Mouse (Mus musculus) limb, embryonic 14.5 days (tissue): ENCODE measurements around the gene Runx1. TPM values are rescaled to one million over a fixed set of nuclear protein-coding genes. Genes with fewer than 3 reads are reported as not detected.

Experiments
- ATAC-seq: fragments of 200-750 bp; cut with Nextera tagmentation; 2 replicates; pipeline ENCODE4 v1.8.0; 2017; ENCODE audit warnings: low read depth, moderate number of reproducible peaks, moderate TSS enrichment; ENCODE audit not compliant: low FRiP score
- DNase-seq: peaks from one replicate; pipeline ENCODE4 v3.0.0-alpha.2; 2015; ENCODE audit warnings: low spot score
- H3K27ac ChIP-seq: fragments of 300-500 bp; sonication (generic); replicated peaks from 2 replicates; pipeline ENCODE4 v1.5.1; 2014; ENCODE audit warnings: low read depth, mild to moderate bottlenecking, low read length, moderate library complexity, mixed read lengths
- H3K27me3 ChIP-seq: fragments of 300-500 bp; sonication (generic); 2 replicates; pipeline ENCODE4 v1.6.1; 2014; ENCODE audit warnings: low read length, mixed read lengths; ENCODE audit not compliant: control insufficient read depth, insufficient read depth
- H3K36me3 ChIP-seq: fragments of 300-500 bp; sonication (generic); 2 replicates; pipeline ENCODE4 v1.6.1; 2014; ENCODE audit warnings: mild to moderate bottlenecking, low read length, moderate library complexity, mixed read lengths; ENCODE audit not compliant: control insufficient read depth, insufficient read depth
- H3K4me1 ChIP-seq: fragments of 300-500 bp; sonication (generic); 2 replicates; pipeline ENCODE4 v1.6.1; 2014; ENCODE audit warnings: antibody characterized with exemption, low read length, mixed read lengths; ENCODE audit not compliant: control insufficient read depth, insufficient read depth
- H3K4me2 ChIP-seq: fragments of 300-500 bp; sonication (generic); replicated peaks from 2 replicates; pipeline ENCODE4 v1.6.1; 2014; ENCODE audit warnings: low read depth, mild to moderate bottlenecking, low read length, moderate library complexity; ENCODE audit not compliant: severe bottlenecking
- H3K4me3 ChIP-seq: fragments of 300-500 bp; sonication (generic); replicated peaks from 2 replicates; pipeline ENCODE4 v1.5.1; 2014; ENCODE audit warnings: low read length
- H3K9ac ChIP-seq: fragments of 300-500 bp; sonication (generic); 2 replicates; pipeline ENCODE4 v1.6.1; 2014; ENCODE audit warnings: mild to moderate bottlenecking, low read depth, low read length, moderate library complexity; ENCODE audit not compliant: severe bottlenecking
- H3K9me3 ChIP-seq: fragments of 300-500 bp; sonication (generic); 2 replicates; pipeline ENCODE4 v1.6.1; 2016; ENCODE audit warnings: low read length; ENCODE audit not compliant: control insufficient read depth
- POLR2A ChIP-seq: fragments of 200-500 bp; IDR thresholded peaks from 2 replicates; pipeline ENCODE4 v1.8.0; 2012; ENCODE audit warnings: inconsistent platforms, mild to moderate bottlenecking, moderate library complexity, borderline replicate concordance; ENCODE audit not compliant: insufficient read depth, insufficient read length; ENCODE audit errors: extremely low read depth
- WGBS: fragments of 180-500 bp; shearing (Covaris S2); extraction: QIAGEN DNeasy Blood & Tissue Kit; methylation state at CpG from one replicate; pipeline ENCODE4 v1.1.7; 2014; 5-methylcytosine and 5-hydroxymethylcytosine counted together
- polyA plus RNA-seq, 2 experiments: library from polyadenylated mRNA; depleted of rRNA in 1 of 2; stranded (reverse) in 1 of 2; unstranded in 1 of 2; fragments of >200 nt; fragmentation: Nextera tagmentation in 1 of 2; extraction: Ambion mirVana in 1 of 2; gene quantifications; 2 replicates each; pipeline versions ENCODE4 v1.2.1 to v1.2.3; 2012 to 2014

The Runx1 gene
- polyA plus RNA-seq, 2 experiments: 5.2 to 5.5 TPM

DNA sequence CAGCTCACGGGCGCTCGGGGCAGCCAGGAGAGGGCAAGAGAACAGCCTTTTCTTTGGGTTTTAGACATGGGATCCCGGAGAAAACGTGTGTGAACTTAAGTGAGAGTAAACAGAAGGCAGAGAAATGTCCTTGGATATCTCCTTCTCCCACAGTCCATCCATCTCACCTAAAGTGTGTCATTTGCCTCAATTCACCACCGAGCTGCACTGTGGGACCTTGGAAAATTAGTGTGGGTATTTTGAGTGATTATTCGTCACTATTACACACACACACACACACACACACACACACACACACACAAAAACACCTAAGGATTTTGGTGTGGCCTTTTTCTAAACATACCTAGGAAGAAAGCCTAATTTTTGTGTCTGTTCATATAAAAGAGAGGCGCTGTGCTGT lies 183.7 kb downstream of the Runx1 start:
- H3K9me3 ChIP-seq: no peaks in the 10 kb centered on the region
- no peak overlapping the region for H3K4me2 ChIP-seq
- H3K4me3 ChIP-seq: no peak overlapping the region
- no peak for TF ChIP-seq POLR2A
- ATAC-seq (no peak), DNase-seq (no peak)
- no peaks in the 10 kb centered on the region for H3K36me3 ChIP-seq
- WGBS: 84% methylated on average over 8 of the region's 8 CpGs
- H3K9ac ChIP-seq: no peak overlapping the region
- no peak overlapping the region for H3K27ac ChIP-seq
- H3K4me1 ChIP-seq: peaks cover 28% of the 10 kb centered on the region
- no peaks in the 10 kb centered on the region for H3K27me3 ChIP-seq

DNA sequence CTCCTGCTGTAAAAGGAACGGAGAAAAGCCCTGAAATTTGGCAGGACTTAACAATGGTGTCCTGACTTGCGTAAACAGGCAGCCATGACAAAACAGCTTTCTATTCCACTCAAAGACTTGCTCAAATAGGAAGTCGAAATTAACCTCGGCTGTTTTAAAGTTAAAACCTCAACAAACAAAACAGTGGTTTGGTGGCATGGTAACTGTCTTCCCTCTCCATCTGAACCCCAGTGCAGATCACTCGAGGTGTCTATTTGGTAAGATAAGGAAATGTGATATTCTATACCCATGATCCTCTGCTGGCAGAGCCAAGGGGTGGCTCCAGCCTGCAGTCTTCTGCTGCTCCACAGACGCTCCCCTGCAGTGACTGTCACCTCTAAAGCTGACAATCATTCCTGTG lies 184.9 kb downstream of the Runx1 start:
- H3K4me3 ChIP-seq: no peak overlapping the region
- no peaks in the 10 kb centered on the region for H3K36me3 ChIP-seq
- H3K9ac ChIP-seq: no peak overlapping the region
- peaks cover 18% of the 10 kb centered on the region for H3K4me1 ChIP-seq
- H3K4me2 ChIP-seq: no peak overlapping the region
- no peak for TF ChIP-seq POLR2A
- 76% methylated on average over 6 of the region's 6 CpGs for WGBS
- no peak for DNase-seq
- H3K9me3 ChIP-seq: no peaks in the 10 kb centered on the region
- no peak for ATAC-seq
- no peaks in the 10 kb centered on the region for H3K27me3 ChIP-seq
- no peak overlapping the region for H3K27ac ChIP-seq

DNA sequence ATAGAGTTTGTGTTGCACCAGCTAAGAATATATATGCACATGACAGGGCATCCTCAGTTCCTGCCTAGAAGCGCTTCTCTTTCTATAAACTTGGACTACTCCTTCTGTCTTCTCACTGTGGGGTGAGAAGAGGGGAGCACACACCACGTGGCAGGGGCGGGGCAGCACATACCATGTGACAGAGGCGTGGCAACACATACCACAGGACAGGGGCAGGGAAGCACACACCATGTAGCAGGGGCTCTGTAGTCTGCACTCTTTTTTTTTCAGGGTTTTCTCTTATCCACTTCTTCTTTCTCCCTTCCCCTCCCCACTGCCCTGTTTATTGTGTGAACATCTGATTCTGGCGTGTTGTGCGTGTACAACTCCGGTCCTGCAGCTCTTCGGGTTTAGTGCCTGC lies 186.9 kb downstream of the Runx1 start:
- no peak overlapping the region for H3K27ac ChIP-seq

DNA sequence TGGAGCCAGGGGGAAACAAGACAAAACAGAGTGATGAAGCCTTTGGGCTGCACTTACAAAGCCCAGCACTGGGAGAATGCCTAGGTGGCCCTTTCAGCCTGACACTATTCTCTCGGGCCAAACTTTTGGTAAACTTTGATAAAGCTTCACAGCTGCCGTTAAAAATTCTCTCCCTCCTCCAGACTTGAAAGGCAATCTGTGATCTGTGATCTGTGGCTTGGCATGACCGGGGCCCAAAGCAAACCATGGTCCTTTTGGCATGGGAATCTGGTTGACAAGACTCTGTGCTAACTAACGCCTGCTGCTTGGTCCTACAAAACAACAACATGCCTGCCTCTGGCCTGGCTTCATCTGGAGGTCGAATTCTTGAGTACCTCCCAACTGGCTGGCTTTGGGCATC lies 188.9 kb downstream of the Runx1 start:
- Histone ChIP-seq H3K4me2 (no peak overlapping the region), H3K9ac (no peak overlapping the region), H3K36me3 (no peaks in the 10 kb centered on the region), H3K4me3 (no peak overlapping the region), H3K27me3 (no peaks in the 10 kb centered on the region), H3K9me3 (no peaks in the 10 kb centered on the region), H3K4me1 (peaks cover 10% of the 10 kb centered on the region), H3K27ac (no peak overlapping the region)
- WGBS: 69% methylated on average over 5 of the region's 5 CpGs
- ATAC-seq (no peak), DNase-seq (no peak)
- TF ChIP-seq POLR2A: no peak

More for the DNA sequence above, 186.9 kb downstream of the Runx1 start:
- H3K9ac ChIP-seq: no peak overlapping the region
- H3K4me2 ChIP-seq: no peak overlapping the region
- no peak for TF ChIP-seq POLR2A
- H3K27me3 ChIP-seq: no peaks in the 10 kb centered on the region
- no peak overlapping the region for H3K4me3 ChIP-seq
- ATAC-seq (no peak), DNase-seq (no peak)
- no peaks in the 10 kb centered on the region for H3K9me3 ChIP-seq
- 70% methylated on average over 8 of the region's 8 CpGs for WGBS
- no peaks in the 10 kb centered on the region for H3K4me1 ChIP-seq
- H3K36me3 ChIP-seq: no peaks in the 10 kb centered on the region

DNA sequence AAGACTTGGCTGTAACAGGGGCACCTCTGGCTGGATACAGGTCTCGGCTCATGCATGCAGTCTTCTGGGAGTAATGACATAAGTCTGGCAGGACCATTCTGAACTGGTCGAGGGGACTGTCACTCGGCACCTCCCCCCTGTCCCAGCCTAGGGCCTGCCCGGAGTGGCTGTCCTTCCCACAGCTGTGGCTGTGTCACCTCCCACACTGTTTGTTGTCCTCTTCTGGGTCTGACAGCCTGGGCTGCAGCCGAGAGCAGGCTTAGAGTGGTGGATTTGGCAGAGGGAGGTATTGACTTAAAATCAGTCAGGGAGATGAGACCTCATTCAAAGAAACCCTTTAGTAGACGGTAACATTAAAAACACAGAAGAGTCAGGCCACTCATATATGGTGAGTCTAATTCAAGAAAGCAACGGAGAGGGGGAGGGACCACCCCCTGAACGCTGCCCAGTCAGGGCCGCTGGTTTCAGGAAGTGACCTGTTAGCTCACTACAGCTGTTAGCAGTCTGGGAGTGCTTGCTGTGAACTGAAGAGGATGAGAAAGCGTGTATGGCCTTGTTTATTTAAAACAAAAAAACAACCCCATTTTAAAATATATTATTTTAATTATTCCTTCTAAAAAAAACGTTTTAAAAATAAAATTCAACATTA lies 193.7 kb downstream of the Runx1 start:
- H3K4me1 ChIP-seq: peaks cover 29% of the 10 kb centered on the region
- H3K27ac ChIP-seq: no peak overlapping the region; the same call in 1 of the 2 replicates
- no peak overlapping the region for H3K4me3 ChIP-seq
- H3K27me3 ChIP-seq: no peaks in the 10 kb centered on the region
- no peak overlapping the region for H3K4me2 ChIP-seq
- TF ChIP-seq POLR2A: no peak
- H3K36me3 ChIP-seq: no peaks in the 10 kb centered on the region
- ATAC-seq (peak; percentile 66), DNase-seq (peak; percentile 28)
- H3K9me3 ChIP-seq: no peaks in the 10 kb centered on the region
- no peak overlapping the region for H3K9ac ChIP-seq
- WGBS: 18% methylated on average over 11 of the region's 11 CpGs

DNA sequence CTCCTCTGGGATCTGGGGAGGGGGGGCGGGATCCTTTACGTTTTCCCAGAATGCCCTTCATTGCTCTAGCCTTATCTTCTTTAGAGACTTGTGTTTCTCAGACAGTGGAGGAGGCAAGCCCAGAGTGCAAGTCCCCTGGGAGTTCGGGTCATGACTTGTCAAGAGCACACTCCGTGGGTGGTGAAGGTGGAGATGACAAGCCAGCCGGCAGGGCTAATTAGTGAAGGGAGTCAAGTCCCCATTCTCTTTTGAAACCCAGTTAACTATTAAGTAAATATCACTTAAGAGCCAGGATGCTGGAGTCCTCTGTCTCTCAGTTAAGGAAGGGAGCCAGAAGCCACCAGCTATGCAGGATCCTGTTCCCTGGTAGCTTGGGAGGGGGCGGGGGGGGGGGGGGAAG lies 194.3 kb downstream of the Runx1 start:
- no peaks in the 10 kb centered on the region for H3K36me3 ChIP-seq
- no peak for TF ChIP-seq POLR2A
- H3K4me1 ChIP-seq: peaks cover 35% of the 10 kb centered on the region
- DNase-seq: no peak
- 0 out of 2 replicates have a peak overlapping the region, but pooled peaks have one; percentile 7 for H3K4me2 ChIP-seq
- H3K9me3 ChIP-seq: no peaks in the 10 kb centered on the region
- no peak for ATAC-seq
- no peak overlapping the region for H3K27ac ChIP-seq
- no peak overlapping the region for H3K4me3 ChIP-seq
- no peaks in the 10 kb centered on the region for H3K27me3 ChIP-seq
- 30% methylated on average over 6 of the region's 6 CpGs for WGBS
- H3K9ac ChIP-seq: no peak overlapping the region
